Mouse (Mus musculus): Measurements from ENCODE around the gene St5. TPM values are rescaled to one million over a fixed set of nuclear protein-coding genes. Genes with fewer than 3 reads are reported as not detected.

St5 gene
- polyA plus RNA-seq, 1 experiment: 28.6 TPM

DNA sequence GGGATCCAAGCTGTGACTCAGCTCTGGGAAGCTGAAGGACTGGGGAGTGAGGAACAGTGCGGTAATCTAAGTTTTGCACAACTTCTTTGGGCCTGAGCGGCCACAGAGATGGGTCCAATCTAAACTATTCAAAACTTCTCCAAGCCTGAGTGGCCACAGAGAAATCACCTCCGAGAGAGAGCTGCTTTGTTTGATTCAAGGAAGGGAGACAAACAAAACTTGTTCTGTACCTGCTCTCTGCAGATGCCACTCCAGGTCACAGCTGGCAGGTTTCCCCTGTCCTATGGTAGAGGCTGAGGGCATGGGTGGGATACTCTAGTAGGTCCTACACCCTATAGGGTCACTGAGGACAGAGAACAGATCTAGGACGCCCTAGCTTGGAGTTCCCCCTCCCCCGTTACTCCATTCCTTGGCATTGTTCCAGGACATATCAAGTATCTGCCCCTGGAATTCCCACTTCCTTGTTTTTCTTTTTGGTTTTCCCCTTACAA, 89.8 kb downstream of the St5 start:
- Histone ChIP-seq H3ac (ENCODE audit: control insufficient read depth, insufficient read length, low read depth) (no peak overlapping the region), H3K79me2 (ENCODE audit: control insufficient read depth, insufficient read depth) (peaks cover 6% of the 10 kb centered on the region), H3K79me3 (ENCODE audit: low read depth) (peaks cover 6% of the 10 kb centered on the region), H3K4me3 (ENCODE audit: insufficient read depth, poor library complexity, severe bottlenecking) (no peak overlapping the region), H3K36me3 (ENCODE audit: control insufficient read depth, insufficient read depth) (peaks cover 25% of the 10 kb centered on the region), H3K27me3 (ENCODE audit: control insufficient read depth, insufficient read depth, insufficient read length) (no peaks in the 10 kb centered on the region)
- no peak for TF ChIP-seq MYOD1 (IDR thresholded peaks at IDR 0.05; ENCODE audit: control insufficient read depth, insufficient read length, low read depth)
- TF ChIP-seq CEBPB (IDR thresholded peaks at IDR 0.05; ENCODE audit: low read depth): no peak
- TF ChIP-seq MAX (IDR thresholded peaks at IDR 0.05): no peak
- no peak for TF ChIP-seq FOSL1 (IDR thresholded peaks at IDR 0.05; ENCODE audit: insufficient read depth, low read length, poor library complexity, severe bottlenecking)
- no peak for TF ChIP-seq CTCF (IDR thresholded peaks at IDR 0.05; ENCODE audit: control insufficient read depth, insufficient read depth, insufficient read length)

DNA sequence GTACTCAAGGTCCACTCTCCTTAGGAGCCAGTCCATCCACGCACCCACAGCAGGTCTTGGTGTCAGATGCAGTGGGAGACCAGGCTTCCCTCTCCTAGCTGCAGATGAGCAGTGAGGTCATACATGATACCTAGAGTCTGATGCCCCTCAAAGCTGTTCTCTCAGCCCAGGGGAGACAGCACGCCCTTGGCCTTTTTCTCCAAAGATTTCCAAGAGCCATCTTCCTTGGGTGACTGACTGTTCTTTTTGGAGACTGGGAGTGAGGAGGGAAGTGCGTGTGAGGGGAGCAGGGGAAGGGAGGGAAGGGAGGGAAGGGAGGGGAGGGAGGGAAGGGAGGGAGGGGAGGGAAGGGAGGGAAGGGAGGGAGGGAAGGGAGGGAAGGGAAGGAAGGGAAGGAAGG, 90.4 kb downstream of the St5 start:
- Histone ChIP-seq H3ac (ENCODE audit: control insufficient read depth, insufficient read length, low read depth) (no peak overlapping the region), H3K4me3 (ENCODE audit: insufficient read depth, poor library complexity, severe bottlenecking) (no peak overlapping the region), H3K79me2 (ENCODE audit: control insufficient read depth, insufficient read depth) (peaks cover 11% of the 10 kb centered on the region), H3K36me3 (ENCODE audit: control insufficient read depth, insufficient read depth) (peaks cover 25% of the 10 kb centered on the region), H3K79me3 (ENCODE audit: low read depth) (peaks cover 6% of the 10 kb centered on the region), H3K27me3 (ENCODE audit: control insufficient read depth, insufficient read depth, insufficient read length) (no peaks in the 10 kb centered on the region)
- TF ChIP-seq CEBPB (IDR thresholded peaks at IDR 0.05; ENCODE audit: low read depth) (no peak), MYOG (IDR thresholded peaks at IDR 0.05; ENCODE audit: control insufficient read depth, extremely low read depth, insufficient read length) (no peak), CTCF (IDR thresholded peaks at IDR 0.05; ENCODE audit: control insufficient read depth, insufficient read depth, insufficient read length) (no peak), MYOD1 (IDR thresholded peaks at IDR 0.05; ENCODE audit: control insufficient read depth, insufficient read length, low read depth) (no peak), MAX (IDR thresholded peaks at IDR 0.05) (no peak), FOSL1 (IDR thresholded peaks at IDR 0.05; ENCODE audit: insufficient read depth, low read length, poor library complexity, severe bottlenecking) (no peak), USF1 (IDR thresholded peaks at IDR 0.05; ENCODE audit: low read depth) (no peak)

DNA sequence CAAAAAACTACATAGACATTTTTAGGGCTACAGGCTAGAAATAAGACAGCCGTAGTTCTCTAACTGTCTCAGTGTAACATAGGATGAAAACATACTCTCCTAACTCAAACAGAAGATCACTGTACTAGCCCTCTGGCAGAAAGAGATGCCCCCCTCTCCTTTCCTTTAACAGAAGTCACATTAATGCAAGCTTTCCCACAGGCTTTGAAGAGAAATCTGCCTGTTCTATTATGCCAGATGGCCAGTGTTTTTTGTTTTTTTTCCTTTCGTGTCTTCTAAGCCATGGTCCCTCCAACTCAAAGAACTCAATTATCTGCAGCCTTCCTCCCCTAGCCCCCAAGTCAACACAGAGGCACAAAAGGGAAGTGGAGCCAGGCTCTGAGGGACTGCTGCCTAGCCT, 90.9 kb downstream of the St5 start:
- H3K4me3 ChIP-seq (ENCODE audit: insufficient read depth, poor library complexity, severe bottlenecking): no peak overlapping the region
- H3K27me3 ChIP-seq (ENCODE audit: control insufficient read depth, insufficient read depth, insufficient read length): no peaks in the 10 kb centered on the region
- no peak for TF ChIP-seq FOSL1 (IDR thresholded peaks at IDR 0.05; ENCODE audit: insufficient read depth, low read length, poor library complexity, severe bottlenecking)
- TF ChIP-seq CTCF (IDR thresholded peaks at IDR 0.05; ENCODE audit: control insufficient read depth, insufficient read depth, insufficient read length): no peak
- no peak for TF ChIP-seq MYOD1 (IDR thresholded peaks at IDR 0.05; ENCODE audit: control insufficient read depth, insufficient read length, low read depth)
- TF ChIP-seq CEBPB (IDR thresholded peaks at IDR 0.05; ENCODE audit: low read depth): no peak
- no peak for TF ChIP-seq USF1 (IDR thresholded peaks at IDR 0.05; ENCODE audit: low read depth)

DNA sequence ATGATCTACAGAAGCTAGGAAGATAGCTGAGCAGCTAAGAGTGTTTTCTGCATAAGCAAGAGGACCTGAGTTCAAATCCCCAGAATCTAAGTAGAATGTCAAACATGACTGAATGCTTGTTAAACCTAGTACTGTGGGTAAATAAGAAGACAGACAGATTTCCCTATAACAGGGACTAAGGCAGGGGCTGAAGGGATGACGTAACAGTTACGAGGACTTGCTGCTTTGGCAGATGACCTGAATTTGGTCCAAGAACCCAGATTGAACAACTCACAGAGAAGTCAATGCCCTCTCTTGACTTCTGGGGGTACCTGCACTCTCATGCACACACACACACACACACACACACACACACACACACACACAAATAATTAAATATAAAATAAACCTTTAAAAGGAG, 93.1 kb downstream of the St5 start:
- no peak for TF ChIP-seq MYOD1 (IDR thresholded peaks at IDR 0.05; ENCODE audit: control insufficient read depth, insufficient read length, low read depth)
- TF ChIP-seq MYOG (IDR thresholded peaks at IDR 0.05; ENCODE audit: control insufficient read depth, extremely low read depth, insufficient read length): no peak
- TF ChIP-seq FOSL1 (IDR thresholded peaks at IDR 0.05; ENCODE audit: insufficient read depth, low read length, poor library complexity, severe bottlenecking): no peak
- no peak for TF ChIP-seq USF1 (IDR thresholded peaks at IDR 0.05; ENCODE audit: low read depth)
- TF ChIP-seq CEBPB (IDR thresholded peaks at IDR 0.05; ENCODE audit: low read depth): no peak
- no peak for TF ChIP-seq CTCF (IDR thresholded peaks at IDR 0.05; ENCODE audit: control insufficient read depth, insufficient read depth, insufficient read length)
- no peak for TF ChIP-seq MAX (IDR thresholded peaks at IDR 0.05)
- Histone ChIP-seq H3K79me2 (ENCODE audit: control insufficient read depth, insufficient read depth) (peaks cover 12% of the 10 kb centered on the region), H3K4me3 (ENCODE audit: insufficient read depth, poor library complexity, severe bottlenecking) (no peak overlapping the region), H3K36me3 (ENCODE audit: control insufficient read depth, insufficient read depth) (peaks cover 7% of the 10 kb centered on the region), H3K27me3 (ENCODE audit: control insufficient read depth, insufficient read depth, insufficient read length) (no peaks in the 10 kb centered on the region), H3K79me3 (ENCODE audit: low read depth) (peaks cover 10% of the 10 kb centered on the region), H3ac (ENCODE audit: control insufficient read depth, insufficient read length, low read depth) (no peak overlapping the region)

More for the DNA sequence above, 90.9 kb downstream of the St5 start:
- Histone ChIP-seq H3K36me3 (ENCODE audit: control insufficient read depth, insufficient read depth) (peaks cover 25% of the 10 kb centered on the region), H3K79me3 (ENCODE audit: low read depth) (peaks cover 6% of the 10 kb centered on the region), H3ac (ENCODE audit: control insufficient read depth, insufficient read length, low read depth) (no peak overlapping the region), H3K79me2 (ENCODE audit: control insufficient read depth, insufficient read depth) (peaks cover 13% of the 10 kb centered on the region)

DNA sequence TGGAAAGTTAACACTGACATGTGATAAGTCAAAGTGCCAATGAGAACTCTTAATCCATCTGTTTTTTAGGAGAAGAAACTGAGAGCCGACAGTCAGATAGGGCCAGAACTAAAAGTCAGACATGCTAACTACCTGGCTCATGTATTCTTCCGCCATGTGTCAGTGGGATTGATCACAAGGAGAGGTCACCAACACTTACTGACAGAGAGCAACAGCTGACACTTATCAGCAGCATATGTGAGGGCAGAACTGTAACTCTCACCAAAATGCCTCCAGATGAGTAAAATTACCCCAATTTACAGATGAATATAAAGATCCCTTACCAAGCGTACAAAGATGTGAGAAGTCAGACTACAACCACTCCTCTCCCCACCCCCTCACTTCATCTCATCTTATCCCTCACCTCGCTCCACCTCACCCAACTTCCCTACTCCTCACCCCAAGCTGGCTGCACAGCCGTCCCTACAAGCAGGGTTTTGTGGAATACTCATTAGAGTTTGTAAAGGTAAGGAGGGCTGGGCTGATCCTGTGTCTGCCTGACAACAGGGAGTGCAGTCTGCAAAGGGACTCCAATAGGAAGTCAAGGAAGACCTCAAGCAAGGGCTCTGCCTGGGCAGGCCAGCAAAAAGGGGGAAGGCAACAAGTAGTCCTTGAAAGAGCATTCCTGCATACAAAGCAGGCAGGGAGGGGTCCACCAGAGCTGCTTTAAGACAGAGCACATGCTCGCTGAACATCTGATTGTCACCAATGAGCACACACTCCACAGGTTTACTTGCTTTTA, 93.7 kb downstream of the St5 start:
- peaks cover 6% of the 10 kb centered on the region for H3K36me3 ChIP-seq (ENCODE audit: control insufficient read depth, insufficient read depth)
- peaks cover 18% of the 10 kb centered on the region for H3K79me2 ChIP-seq (ENCODE audit: control insufficient read depth, insufficient read depth)
- no peak overlapping the region for H3ac ChIP-seq (ENCODE audit: control insufficient read depth, insufficient read length, low read depth)
- no peaks in the 10 kb centered on the region for H3K27me3 ChIP-seq (ENCODE audit: control insufficient read depth, insufficient read depth, insufficient read length)
- H3K79me3 ChIP-seq (ENCODE audit: low read depth): peaks cover 12% of the 10 kb centered on the region
- no peak overlapping the region for H3K4me3 ChIP-seq (ENCODE audit: insufficient read depth, poor library complexity, severe bottlenecking)
- no peak for TF ChIP-seq FOSL1 (IDR thresholded peaks at IDR 0.05; ENCODE audit: insufficient read depth, low read length, poor library complexity, severe bottlenecking)
- TF ChIP-seq MYOD1 (IDR thresholded peaks at IDR 0.05; ENCODE audit: control insufficient read depth, insufficient read length, low read depth): peak; percentile 83
- TF ChIP-seq CEBPB (IDR thresholded peaks at IDR 0.05; ENCODE audit: low read depth): no peak
- no peak for TF ChIP-seq USF1 (IDR thresholded peaks at IDR 0.05; ENCODE audit: low read depth)
- no peak for TF ChIP-seq MAX (IDR thresholded peaks at IDR 0.05)
